Mouse (Mus musculus) heart, adult 2 months (tissue): ENCODE data around the gene Zfp612.

Experiments
- CTCF ChIP-seq: fragments of 200-600 bp; IDR thresholded peaks from 2 replicates; pipeline ENCODE4 v1.8.1; 2022; ENCODE audit warnings: antibody characterized with exemption, mild to moderate bottlenecking, moderate library complexity
- EP300 ChIP-seq: fragments of 200-500 bp; IDR thresholded peaks from 2 replicates; pipeline ENCODE4 v1.6.1; 2011; ENCODE audit warnings: low read depth, low read length, control low read depth; ENCODE audit not compliant: insufficient read depth
- POLR2A ChIP-seq: fragments of 200-500 bp; IDR thresholded peaks from 2 replicates; pipeline ENCODE4 v1.6.1; 2011; ENCODE audit warnings: mild to moderate bottlenecking, low read depth, low read length, control low read depth; ENCODE audit not compliant: insufficient read depth

DNA sequence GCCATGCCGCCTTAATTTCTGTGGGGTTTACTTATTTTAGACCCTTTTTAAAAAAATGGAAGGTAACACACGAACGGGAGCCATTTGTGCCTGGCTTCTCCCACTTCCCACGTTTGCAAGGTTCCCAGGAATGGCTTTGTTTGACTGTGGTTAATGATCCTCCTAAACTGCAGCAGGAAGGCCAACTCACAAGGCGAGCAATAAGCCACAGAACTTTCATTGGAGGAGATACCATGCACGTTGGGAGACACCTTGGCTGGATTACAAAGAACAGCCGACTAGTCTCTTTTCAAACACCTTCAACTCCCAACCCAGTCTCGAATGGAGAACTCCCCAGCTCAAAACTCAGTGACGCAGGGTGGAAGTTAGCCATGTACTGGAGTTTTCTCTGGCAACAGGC is 15.4 kb upstream of the Zfp612 start:
- no peak for TF ChIP-seq CTCF
- TF ChIP-seq POLR2A = no peak
- TF ChIP-seq EP300 = no peak
